Mouse (Mus musculus) ES-E14 (cell line): ENCODE results near the gene Zfp385c. TPM values are rescaled to one million over a fixed set of nuclear protein-coding genes. Genes with fewer than 3 reads are reported as not detected.
A peak's percentile ranks its signal among the peaks of the same experiment; 100 is the strongest.

Source experiments
- DNase-seq: peaks from one replicate; pipeline ENCODE4 v3.0.0-alpha.2; 2013; ENCODE audit warnings: low read depth, low spot score
- H3K27ac ChIP-seq: 2 replicates; pipeline ENCODE4 v1.5.1; 2012; ENCODE audit warnings: low read depth, mild to moderate bottlenecking, low read length, moderate library complexity, mixed read lengths; ENCODE audit not compliant: poor library complexity, insufficient read depth, severe bottlenecking
- H3K36me3 ChIP-seq: 2 replicates; pipeline ENCODE4 v1.6.1; 2012; ENCODE audit warnings: mild to moderate bottlenecking, low read length, moderate library complexity, mixed read lengths; ENCODE audit not compliant: control insufficient read depth, poor library complexity, insufficient read depth, severe bottlenecking
- H3K4me1 ChIP-seq, 2 experiments: fragments of 150-350 bp in 1 of 2; sonication (generic) in 1 of 2; 2 replicates each; pipeline ENCODE4 v1.6.1; 2012; ENCODE audit warnings: low read length in 2 of 2, mild to moderate bottlenecking in 1 of 2, mixed read lengths in 1 of 2; ENCODE audit not compliant: control insufficient read depth in 2 of 2, insufficient read depth in 2 of 2, poor library complexity in 1 of 2
- H3K4me3 ChIP-seq, 2 experiments: fragments of 150-350 bp in 1 of 2; sonication (generic) in 1 of 2; 2 replicates each; pipeline ENCODE4 v1.5.1; 2012; ENCODE audit warnings: low read length in 2 of 2, low read depth in 1 of 2, mild to moderate bottlenecking in 1 of 2, mixed read lengths in 1 of 2; ENCODE audit not compliant: insufficient read depth in 1 of 2, poor library complexity in 1 of 2, severe bottlenecking in 1 of 2
- H3K9ac ChIP-seq: 2 replicates; pipeline ENCODE4 v1.6.1; 2012; ENCODE audit warnings: low read depth, mild to moderate bottlenecking, low read length, mixed read lengths; ENCODE audit not compliant: poor library complexity, insufficient read depth, severe bottlenecking
- H3K9me3 ChIP-seq: fragments of 150-350 bp; sonication (generic); 2 replicates; pipeline ENCODE4 v1.6.1; 2012; ENCODE audit warnings: low read depth, mild to moderate bottlenecking, low read length; ENCODE audit not compliant: control insufficient read depth, insufficient read depth
- CHD2 ChIP-seq: IDR thresholded peaks from 2 replicates; pipeline ENCODE4 v1.6.1; 2014; ENCODE audit warnings: mild to moderate bottlenecking, low read depth, low read length, inconsistent platforms
- HCFC1 ChIP-seq: IDR thresholded peaks from 2 replicates; pipeline ENCODE4 v1.6.1; 2012; ENCODE audit warnings: low read length, inconsistent platforms, borderline replicate concordance; ENCODE audit not compliant: insufficient read depth
- MAFK ChIP-seq: IDR thresholded peaks from 2 replicates; pipeline ENCODE4 v1.6.1; 2014; ENCODE audit warnings: mild to moderate bottlenecking, low read depth, low read length, inconsistent platforms; ENCODE audit not compliant: insufficient read depth
- ZC3H11A ChIP-seq: IDR thresholded peaks from 2 replicates; pipeline ENCODE4 v1.6.1; 2012; ENCODE audit warnings: low read depth, mild to moderate bottlenecking, inconsistent platforms, low read length, borderline replicate concordance
- ZNF384 ChIP-seq: IDR thresholded peaks from 2 replicates; pipeline ENCODE4 v1.6.1; 2012; ENCODE audit warnings: low read depth, low read length, inconsistent platforms
- in situ Hi-C, 2 experiments: fragments of 600-800 bp; cut with MboI; formaldehyde crosslinking; loops; one replicate each; pipeline ENCODE4 v1.15.1; 2025; ENCODE audit warnings: low sequenced_read_pairs in 2 of 2, inconsistent platforms in 1 of 2; ENCODE audit not compliant: unreplicated experiment in 2 of 2
- total RNA-seq: library from RNA; depleted of rRNA; stranded (reverse); fragments of 300-350 nt; gene quantifications from 2 replicates; pipeline ENCODE4 v1.2.3, GENCODE M21; 2012

Zfp385c gene
- total RNA-seq, 1 experiment: 0.09 TPM

GRCm38 (mm10) chr11:100626701-100627195, 65.5 kb downstream of the Zfp385c start:
- Histone ChIP-seq H3K9ac (no peak overlapping the region), H3K27ac (no peak overlapping the region), H3K9me3 (no peaks in the 10 kb centered on the region), H3K4me1 (peaks cover 0 to 8% of the 10 kb centered on the region in 2 experiments; a peak in 2 of 4 replicates), H3K4me3 (peak overlapping the region in 1 of 2 experiments; percentile 26; a peak in 1 of 4 replicates), H3K36me3 (peaks cover 19% of the 10 kb centered on the region)
- TF ChIP-seq ZNF384: no peak
- TF ChIP-seq MAFK: no peak
- TF ChIP-seq HCFC1: no peak
- TF ChIP-seq CHD2: no peak
- TF ChIP-seq ZC3H11A: no peak
- in situ Hi-C loops: no loop called here
- peak; percentile 57 for DNase-seq

- H3K9me3 ChIP-seq: no peaks in the 10 kb centered on the region
- TF ChIP-seq CHD2 (no peak), ZC3H11A (no peak), ZNF384 (no peak), MAFK (no peak), HCFC1 (no peak)
- H3K27ac ChIP-seq: no peak overlapping the region
- no peak overlapping the region for H3K9ac ChIP-seq
- DNase-seq: no peak
- peaks cover 0 to 8% of the 10 kb centered on the region in 2 experiments; a peak in 2 of 4 replicates for H3K4me1 ChIP-seq
- in situ Hi-C loops: no loop called here
- H3K4me3 ChIP-seq: no peak overlapping the region
- peaks cover 19% of the 10 kb centered on the region for H3K36me3 ChIP-seq
Measured at GRCm38 (mm10) chr11:100625754-100626700, 66.2 kb downstream of the Zfp385c start.

- TF ChIP-seq ZNF384 (no peak), MAFK (no peak), CHD2 (no peak), ZC3H11A (no peak), HCFC1 (no peak)
- no peak for DNase-seq
- Histone ChIP-seq H3K36me3 (peaks cover 19% of the 10 kb centered on the region), H3K4me3 (peak overlapping the region in 1 of 2 experiments; percentile 88; a peak in 2 of 4 replicates), H3K27ac (no peak overlapping the region), H3K9me3 (no peaks in the 10 kb centered on the region), H3K9ac (no peak overlapping the region), H3K4me1 (peaks cover 0 to 8% of the 10 kb centered on the region in 2 experiments; a peak in 2 of 4 replicates)
- in situ Hi-C loops: no loop called here
Measured at GRCm38 (mm10) chr11:100623867-100624266, 68.4 kb downstream of the Zfp385c start.

GRCm38 (mm10) chr11:100622714-100623113, 69.5 kb downstream of the Zfp385c start:
- DNase-seq: peak; percentile 85
- H3K27ac ChIP-seq: peak overlapping the region; percentile 32; the same call in 1 of the 2 replicates
- no peaks in the 10 kb centered on the region for H3K9me3 ChIP-seq
- H3K9ac ChIP-seq: peak overlapping the region; percentile 93
- H3K4me3 ChIP-seq: peak overlapping the region; percentile 84 to 88
- peaks cover under 1 to 8% of the 10 kb centered on the region in 2 experiments; a peak in 2 of 4 replicates for H3K4me1 ChIP-seq
- in situ Hi-C loops: no loop called here
- TF ChIP-seq ZNF384 (no peak), HCFC1 (peak; percentile 78; the same call in 1 of the 2 replicates)
- H3K36me3 ChIP-seq: peaks cover 19% of the 10 kb centered on the region
